Mouse (Mus musculus) bone marrow, adult 2 months (tissue): ENCODE results near the gene Gsk3a. TPM values are rescaled to one million over a fixed set of nuclear protein-coding genes. Genes with fewer than 3 reads are reported as not detected.

ENCODE experiments used
- H3K27ac ChIP-seq: fragments of 200-500 bp; 2 replicates; pipeline ENCODE4 v1.5.1; 2012; ENCODE audit warnings: low read depth, mild to moderate bottlenecking, control low read depth, inconsistent platforms, low read length; ENCODE audit not compliant: control insufficient read depth, poor library complexity, insufficient read depth
- H3K4me1 ChIP-seq: fragments of 200-500 bp; 2 replicates; pipeline ENCODE4 v1.6.1; 2011; ENCODE audit warnings: low read length; ENCODE audit not compliant: control insufficient read depth, insufficient read depth
- H3K4me3 ChIP-seq: fragments of 200-500 bp; replicated peaks from 2 replicates; pipeline ENCODE3; 2011; ENCODE audit warnings: mild to moderate bottlenecking, low read depth, low read length, control low read depth; ENCODE audit not compliant: control insufficient read depth
- CTCF ChIP-seq: fragments of 200-500 bp; IDR thresholded peaks from 2 replicates; pipeline ENCODE4 v1.5.1; 2011; ENCODE audit warnings: low read length, control low read depth; ENCODE audit not compliant: control insufficient read depth, insufficient read depth
- POLR2A ChIP-seq: fragments of 200-500 bp; IDR thresholded peaks from 2 replicates; pipeline ENCODE4 v1.6.1; 2011; ENCODE audit warnings: low read depth, mild to moderate bottlenecking, control low read depth, low read length, borderline replicate concordance; ENCODE audit not compliant: control insufficient read depth
- WGBS: fragments of 180-500 bp; shearing (Covaris S2); methylation state at CpG from one replicate; pipeline ENCODE4 v1.1.7; 2018; 5-methylcytosine and 5-hydroxymethylcytosine counted together
- polyA plus RNA-seq: library from polyadenylated mRNA; stranded (reverse); fragments of >200 nt; gene quantifications from 2 replicates; pipeline ENCODE4 v1.2.4, GENCODE M21; 2011; ENCODE audit warnings: low replicate concordance; ENCODE audit not compliant: missing spikeins, insufficient read depth, insufficient read length

Gsk3a gene
- polyA plus RNA-seq, 1 experiment = 56.8 TPM

GRCm38 (mm10) chr7:25238829-25239623, 1.4 kb upstream of the Gsk3a start:
- TF ChIP-seq CTCF (peak; percentile 73), POLR2A (peak; percentile 26; the same call in 1 of the 2 replicates)
- Histone ChIP-seq H3K27ac (peak overlapping the region; percentile 79), H3K4me3 (peak overlapping the region; percentile 43), H3K4me1 (peaks cover 2% of the 10 kb centered on the region; the same call in 1 of the 2 replicates)
- WGBS = 2% methylated on average over 30 of the region's 30 CpGs

- Histone ChIP-seq H3K4me1 (peaks cover 2% of the 10 kb centered on the region; the same call in 1 of the 2 replicates), H3K27ac (peak overlapping the region; percentile 53), H3K4me3 (peak overlapping the region; percentile 72)
- under 1% methylated on average over 23 of the region's 23 CpGs for WGBS
- TF ChIP-seq CTCF (no peak), POLR2A (no peak)
Observed at GRCm38 (mm10) chr7:25238015-25238706, 510 bp upstream of the Gsk3a start.

- TF ChIP-seq POLR2A (no peak), CTCF (no peak)
- Histone ChIP-seq H3K27ac (no peak overlapping the region), H3K4me1 (peaks cover 2% of the 10 kb centered on the region; the same call in 1 of the 2 replicates), H3K4me3 (no peak overlapping the region)
- WGBS = 90% methylated on average over 5 of the region's 5 CpGs
Observed at GRCm38 (mm10) chr7:25235526-25235925, 2.1 kb downstream of the Gsk3a start.

GRCm38 (mm10) chr7:25233061-25233460, 4.6 kb downstream of the Gsk3a start:
- Histone ChIP-seq H3K27ac (no peak overlapping the region), H3K4me1 (peaks cover 2% of the 10 kb centered on the region; the same call in 1 of the 2 replicates), H3K4me3 (no peak overlapping the region)
- no peak for TF ChIP-seq CTCF
- no peak for TF ChIP-seq POLR2A
- 68% methylated on average over 2 of the region's 2 CpGs for WGBS

GRCm38 (mm10) chr7:25232101-25232648, 5.5 kb downstream of the Gsk3a start:
- 57% methylated on average over 5 of the region's 5 CpGs for WGBS

GRCm38 (mm10) chr7:25230690-25231285, 6.9 kb downstream of the Gsk3a start:
- Histone ChIP-seq H3K4me1 (no peaks in the 10 kb centered on the region; the same call in 1 of the 2 replicates), H3K4me3 (no peak overlapping the region), H3K27ac (no peak overlapping the region)
- TF ChIP-seq POLR2A = peak; percentile 5; the same call in 1 of the 2 replicates
- no peak for TF ChIP-seq CTCF
- 85% methylated on average over 9 of the region's 9 CpGs for WGBS

More at GRCm38 (mm10) chr7:25232101-25232648, 5.5 kb downstream of the Gsk3a start:
- no peak overlapping the region for H3K4me3 ChIP-seq
- peaks cover 2% of the 10 kb centered on the region; the same call in 1 of the 2 replicates for H3K4me1 ChIP-seq
- TF ChIP-seq POLR2A (no peak), CTCF (no peak)
- H3K27ac ChIP-seq = no peak overlapping the region

- no peak overlapping the region for H3K27ac ChIP-seq
- no peak for TF ChIP-seq POLR2A
- TF ChIP-seq CTCF = no peak
- no peaks in the 10 kb centered on the region for H3K4me1 ChIP-seq
- WGBS = 92% methylated on average over 1 of the region's 1 CpGs
- H3K4me3 ChIP-seq = no peak overlapping the region
Observed at GRCm38 (mm10) chr7:25227523-25228300, 9.9 kb downstream of the Gsk3a start.
